Mouse (Mus musculus): ENCODE measurements around the gene Prkg1.
"Not testable (repeated sequence)": the region's sequence is repeated elsewhere in the genome, so short reads cannot be mapped to it uniquely, and the experiment has no call there.

The Prkg1 gene

DNA sequence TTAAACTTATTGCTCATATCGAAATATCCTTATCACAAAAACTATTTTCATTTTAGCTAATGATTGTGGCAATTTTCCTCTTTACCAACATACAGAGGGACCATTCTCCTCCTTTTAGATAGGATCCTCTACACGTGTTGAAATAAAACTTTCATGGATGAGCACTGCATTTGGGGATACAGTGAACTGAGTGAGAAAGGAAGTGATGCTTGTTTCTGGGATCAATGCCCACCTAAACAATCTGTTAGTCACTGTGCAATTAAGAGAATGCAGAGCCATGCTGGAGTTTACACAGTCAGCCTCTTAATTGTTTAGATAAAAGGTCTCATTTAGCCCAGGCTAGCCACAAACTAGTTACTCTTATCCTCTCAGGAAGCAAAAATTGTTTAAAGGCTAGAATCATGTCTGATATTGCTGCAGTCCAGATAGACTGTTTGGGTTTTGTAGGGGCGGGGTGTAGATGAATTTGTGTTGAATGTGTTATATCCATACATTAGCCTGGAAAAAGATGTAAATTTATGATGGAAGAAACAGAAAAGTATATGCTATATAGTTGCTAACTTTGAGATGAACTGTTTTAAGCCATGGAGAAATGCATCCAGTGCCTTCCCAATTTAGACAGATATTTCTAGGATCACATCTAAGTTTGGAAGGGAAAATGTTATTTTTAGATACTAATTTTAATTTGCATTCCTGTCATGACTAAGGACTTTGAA is 1151.5 kb downstream of the Prkg1 start:
- DNase-seq (ENCODE audit: low spot score), result no peak

DNA sequence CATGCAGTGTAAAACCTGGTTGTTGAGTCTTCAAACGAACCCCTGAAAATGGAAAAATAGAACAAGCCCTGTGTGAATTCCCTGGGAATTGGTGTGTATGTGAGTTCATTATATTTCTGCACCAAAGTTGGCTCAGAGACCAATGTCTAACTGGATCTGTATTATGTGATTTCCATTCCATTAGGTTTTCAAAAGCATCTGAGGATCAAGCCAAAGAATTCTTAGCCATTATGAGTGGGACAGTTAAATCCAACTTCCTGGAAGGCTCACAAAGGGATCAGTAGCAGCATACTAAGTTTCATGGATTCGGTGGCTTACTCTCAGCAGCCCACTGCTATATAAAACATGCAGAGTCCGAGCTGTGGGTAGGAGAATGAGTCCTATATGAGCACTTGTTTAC is 1178.5 kb downstream of the Prkg1 start:
- DNase-seq (ENCODE audit: low spot score), result no peak

DNA sequence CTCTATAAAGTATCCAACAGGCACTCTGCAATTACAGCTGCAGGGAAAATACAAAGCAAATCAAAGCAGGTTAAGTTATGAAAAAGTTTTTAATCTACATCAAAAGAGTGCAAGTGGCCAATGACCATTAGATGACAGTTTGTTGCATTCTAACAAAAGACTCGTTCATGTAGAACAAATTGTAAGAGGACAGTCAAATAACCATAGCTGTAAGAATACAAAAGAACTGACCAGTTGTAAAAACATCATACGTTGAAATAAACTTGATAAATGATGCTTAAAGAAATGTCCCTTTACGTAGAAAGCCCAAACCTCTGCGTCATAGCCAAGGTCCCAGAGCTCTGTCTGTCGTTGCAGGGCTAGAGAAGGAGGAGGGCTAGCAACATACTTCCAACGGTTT is 1200.3 kb downstream of the Prkg1 start:
- no peak for DNase-seq (ENCODE audit: low spot score)

DNA sequence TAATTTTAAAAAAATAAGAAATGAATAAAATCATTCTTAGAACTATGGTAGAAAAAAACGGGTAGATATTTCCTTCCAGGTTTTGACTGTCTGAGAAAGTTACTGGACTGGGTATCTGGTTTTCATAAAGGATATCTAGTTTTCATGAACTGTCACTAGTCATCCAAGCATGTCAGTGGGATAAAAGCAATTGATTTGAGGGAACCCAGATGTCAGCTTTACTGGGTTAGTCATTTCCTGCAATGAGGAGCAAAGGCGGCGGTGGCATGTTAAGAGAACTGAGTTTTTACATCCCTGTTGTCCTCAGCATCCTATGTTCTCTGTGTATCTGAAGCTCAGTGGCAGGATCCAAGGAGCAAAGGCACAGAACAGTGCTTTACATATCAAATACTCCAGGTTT is 1201.0 kb downstream of the Prkg1 start:
- no peak for DNase-seq (ENCODE audit: low spot score)

DNA sequence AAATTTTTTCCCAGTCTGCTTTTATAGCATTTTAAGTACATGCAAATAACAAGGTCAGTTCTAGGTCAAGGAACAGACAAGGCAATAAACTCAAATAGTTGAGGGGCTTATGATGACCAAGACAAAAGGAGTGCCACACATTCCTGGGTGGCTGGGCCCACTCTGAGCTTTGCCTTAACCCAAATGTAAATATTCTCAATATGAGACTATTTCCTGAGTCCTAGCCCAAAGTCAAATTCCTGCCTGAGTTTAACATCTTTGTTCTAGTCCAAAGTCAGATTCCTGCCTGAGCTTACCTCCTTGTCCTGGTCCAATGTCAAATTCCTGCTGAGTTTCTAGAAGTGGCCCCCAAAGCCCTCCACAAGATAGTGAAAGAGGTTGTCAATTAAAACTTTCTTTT is 1206.8 kb downstream of the Prkg1 start:
- no peak for DNase-seq (ENCODE audit: low spot score)

DNA sequence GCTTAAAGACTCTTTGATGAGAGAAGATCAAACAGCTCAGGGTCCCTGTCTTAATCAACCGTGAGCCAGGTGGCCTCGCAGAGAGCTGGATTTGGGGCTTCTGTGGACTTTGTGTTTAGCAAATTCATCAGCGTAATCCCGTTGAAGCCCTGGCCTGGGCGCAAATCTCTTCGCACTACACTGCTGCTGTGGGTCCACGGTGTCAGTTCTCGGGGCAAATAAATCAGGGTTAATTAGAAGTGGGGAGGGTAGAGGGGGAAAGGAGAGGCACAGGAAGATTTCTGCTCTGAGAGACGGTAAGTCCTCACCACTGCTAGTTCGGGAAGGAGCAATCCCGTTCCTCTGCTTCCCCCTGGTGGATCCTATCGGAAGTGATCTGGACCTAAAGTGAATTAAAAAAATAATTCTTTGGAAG is 1210.4 kb downstream of the Prkg1 start:
- peak; percentile 5 for DNase-seq (ENCODE audit: low spot score)

DNA sequence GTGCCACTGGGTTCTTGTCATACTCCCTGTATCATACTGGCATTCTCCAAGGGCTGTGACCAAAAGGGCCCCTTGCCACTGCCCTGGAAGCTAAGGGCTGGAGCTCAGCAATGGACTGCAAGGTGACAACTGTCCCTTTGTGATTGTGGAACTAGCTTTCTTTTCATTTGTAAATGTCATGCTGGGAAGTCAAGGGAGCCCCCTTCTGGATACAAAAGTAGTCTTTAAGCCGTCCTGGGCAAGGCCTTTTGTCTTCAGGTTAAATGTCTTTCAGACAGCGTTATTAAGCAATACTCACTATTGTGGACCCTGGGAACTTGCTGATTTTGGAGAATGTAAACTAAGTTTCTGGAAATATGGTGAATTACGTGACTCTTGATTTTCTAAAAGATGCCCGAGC is 1211.1 kb downstream of the Prkg1 start:
- DNase-seq (ENCODE audit: low spot score), result no peak

DNA sequence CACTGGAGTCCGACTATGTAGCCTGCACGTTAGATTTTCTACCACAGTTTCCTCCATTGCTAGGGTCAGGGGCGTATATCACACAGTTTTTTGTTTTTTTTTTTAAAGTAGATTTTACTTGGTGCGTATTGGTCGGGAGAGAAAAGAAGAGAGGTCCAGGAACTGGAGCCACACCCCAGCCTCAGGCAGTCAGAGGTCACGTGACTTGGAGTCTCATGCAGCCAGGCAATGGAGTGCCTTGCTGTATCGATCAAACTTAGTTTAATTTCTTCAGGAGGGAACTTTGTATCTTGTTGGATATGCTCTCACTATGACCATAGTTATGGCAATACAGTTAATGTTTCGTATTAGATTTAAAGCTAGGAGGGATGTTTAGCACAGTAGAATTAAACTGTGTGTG is 1212.6 kb downstream of the Prkg1 start:
- no peak for DNase-seq (ENCODE audit: low spot score)

DNA sequence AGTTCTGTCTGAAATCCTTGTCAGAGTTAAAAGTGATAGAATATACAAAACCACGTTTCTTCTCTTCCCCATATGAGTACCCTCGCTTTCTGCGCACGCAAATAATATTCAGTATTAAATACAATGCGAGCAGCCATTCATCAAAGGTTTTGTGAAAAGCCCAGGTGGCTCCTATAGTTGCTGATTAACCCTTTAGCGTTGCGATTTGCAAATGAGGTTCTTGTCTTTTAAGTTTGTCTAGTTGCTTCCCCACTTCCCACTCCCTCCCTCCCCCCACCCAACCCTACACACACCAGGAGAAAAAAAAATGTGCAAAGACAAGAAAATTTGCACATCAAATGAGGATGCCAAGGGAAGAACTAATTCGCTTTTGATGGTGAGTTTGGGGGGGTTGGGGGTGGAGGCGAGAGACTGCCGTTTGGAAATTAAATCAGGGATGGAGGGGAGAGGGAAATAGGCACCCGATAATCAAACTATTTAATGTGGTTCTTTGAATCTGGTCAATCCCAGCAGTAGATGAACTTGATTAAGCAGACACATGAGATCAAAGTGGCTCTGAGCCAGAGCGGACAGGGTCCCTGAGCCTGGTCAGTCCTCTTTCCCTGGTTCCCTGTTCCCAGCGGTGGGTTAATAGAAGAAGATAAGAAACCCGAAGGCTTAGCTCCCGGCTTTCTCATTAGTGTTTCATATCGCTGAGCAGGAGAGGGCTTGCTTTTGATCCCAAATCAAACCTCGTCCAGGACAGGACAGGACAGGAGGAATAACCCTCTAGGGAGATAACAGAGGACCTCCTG is 1214.8 kb downstream of the Prkg1 start:
- no peak for DNase-seq (ENCODE audit: low spot score)

DNA sequence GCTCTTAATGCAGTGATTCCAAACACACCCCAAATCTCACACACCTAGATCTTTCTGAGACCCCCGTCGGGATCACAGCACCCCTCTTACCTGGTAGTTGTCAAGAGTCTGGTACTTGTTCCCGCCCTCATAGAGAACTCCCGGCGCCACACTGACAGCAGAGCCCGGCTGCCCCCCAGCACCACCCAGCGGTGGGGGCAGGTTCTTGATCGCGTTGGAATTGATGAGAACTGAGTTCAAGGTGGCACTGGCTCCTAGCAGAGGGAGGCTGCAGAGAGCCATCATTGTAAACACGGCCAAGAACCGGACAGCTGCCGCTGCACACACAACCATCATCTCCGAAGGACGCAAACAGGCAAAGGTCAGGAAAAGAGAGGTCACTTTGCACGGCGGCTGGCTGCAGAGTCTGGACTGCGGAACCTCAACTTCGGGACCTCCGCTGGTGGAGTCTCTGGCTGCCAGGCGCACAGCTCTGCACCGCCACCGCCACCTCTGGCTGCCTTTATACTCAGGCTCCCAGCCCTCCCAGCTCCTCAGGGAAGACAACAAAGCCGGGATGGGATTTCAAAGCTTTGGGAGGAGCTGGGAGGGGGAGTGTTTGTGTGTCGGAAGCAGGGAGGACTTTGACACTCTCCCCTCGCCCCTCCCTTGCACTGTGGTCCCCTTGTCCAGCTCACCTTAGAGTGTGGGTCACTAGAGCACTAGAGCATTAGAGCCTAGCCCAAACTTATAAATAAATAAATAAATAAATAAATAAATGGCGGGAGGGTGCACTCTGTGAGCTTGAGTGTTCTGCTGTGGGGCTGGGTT is 1215.6 kb downstream of the Prkg1 start, which contains the start of gene Dkk1:
TSS of gene Dkk1 (minus strand) at position 622 of the 810 bp plus-strand sequence.
- DNase-seq (ENCODE audit: low spot score), result no peak

DNA sequence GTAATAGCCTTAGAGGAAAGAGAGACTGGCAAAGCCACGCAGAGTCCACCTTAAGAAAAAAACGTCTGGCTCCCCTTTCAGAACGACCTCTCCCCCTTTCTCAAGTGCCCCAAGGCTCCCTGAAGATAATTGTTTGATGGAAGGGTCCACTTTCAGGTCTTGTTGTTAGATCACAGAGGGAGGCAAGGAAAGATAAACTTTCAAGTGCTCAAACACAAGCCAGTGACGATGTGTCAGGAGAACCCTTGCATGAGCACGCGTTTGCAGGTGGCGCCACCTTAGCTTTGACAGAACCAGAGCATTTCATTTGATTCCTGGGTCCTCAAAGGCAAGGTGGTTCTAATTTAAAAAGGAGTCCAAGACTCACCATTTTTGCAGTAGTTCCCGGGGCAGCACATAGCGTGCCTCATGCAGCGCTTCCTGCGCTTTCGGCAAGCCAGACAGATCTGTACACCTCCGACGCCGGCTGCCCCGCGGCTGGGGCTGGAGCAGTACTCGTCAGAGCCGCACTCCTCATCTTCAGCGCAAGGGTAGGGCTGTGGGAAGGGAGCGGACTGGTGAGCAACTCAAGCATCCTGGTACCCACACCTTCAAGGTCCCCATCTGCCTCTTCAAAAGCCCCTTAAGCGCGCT is 1216.3 kb downstream of the Prkg1 start:
- no peak for DNase-seq (ENCODE audit: low spot score)

DNA sequence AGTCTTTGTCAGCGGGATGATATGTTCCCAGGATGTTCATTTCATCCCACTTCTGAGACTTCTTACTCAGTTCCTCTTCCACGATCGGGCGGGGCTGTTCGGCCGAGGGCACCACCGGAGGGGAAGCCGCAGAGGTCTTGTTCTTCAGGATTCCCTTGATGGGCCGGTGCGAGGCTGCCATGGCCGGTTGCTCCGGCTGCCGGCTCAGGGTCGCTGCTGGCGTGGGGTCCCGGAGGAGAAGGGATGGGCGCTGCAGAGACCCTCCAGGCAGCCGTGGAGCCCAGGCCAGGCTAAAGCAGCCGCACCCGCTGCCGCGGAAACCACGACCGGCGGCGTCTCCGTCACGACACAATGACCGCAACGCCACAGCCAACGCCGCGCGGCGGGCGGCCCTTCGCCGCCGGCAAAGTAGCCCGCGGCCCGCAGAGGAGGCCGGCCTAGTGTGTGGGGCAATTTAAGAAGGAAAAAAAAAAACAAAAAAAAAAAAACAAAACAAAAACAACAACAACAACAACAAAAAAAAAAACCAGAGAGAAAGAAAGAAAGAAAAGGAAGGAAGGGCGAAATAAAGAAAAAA is 1225.4 kb downstream of the Prkg1 start:
- DNase-seq (ENCODE audit: low spot score), result not testable (repeated sequence)

DNA sequence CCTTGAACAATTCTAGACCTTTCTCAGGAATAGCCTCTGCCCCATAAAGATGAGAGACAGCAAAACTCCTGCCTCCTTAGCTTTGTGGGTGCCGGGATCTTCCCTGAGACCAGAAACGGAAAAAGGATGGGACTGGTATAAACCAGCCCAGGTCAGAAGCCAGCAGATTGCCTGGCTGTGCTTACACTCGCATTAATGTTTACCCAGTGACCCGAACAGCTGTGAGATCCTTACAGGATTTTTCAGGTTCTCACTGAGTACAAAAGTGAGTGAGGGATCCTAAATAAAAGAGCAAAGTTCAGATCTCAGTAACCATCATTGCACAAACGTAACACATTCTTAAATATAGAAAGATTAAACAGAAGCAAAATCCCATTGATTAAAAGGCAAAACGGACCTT is 1248.1 kb downstream of the Prkg1 start:
- no peak for DNase-seq (ENCODE audit: low spot score)

All from c-Kit-positive CD71-positive TER-119-positive erythroid progenitor cells, embryonic 14.5 days (primary cell).